Mouse (Mus musculus): Measurements from ENCODE around the gene Pla2g10.
"Not testable (repeated sequence)": the region's sequence is repeated elsewhere in the genome, so short reads cannot be mapped to it uniquely, and the experiment has no call there.

Gene Pla2g10

DNA sequence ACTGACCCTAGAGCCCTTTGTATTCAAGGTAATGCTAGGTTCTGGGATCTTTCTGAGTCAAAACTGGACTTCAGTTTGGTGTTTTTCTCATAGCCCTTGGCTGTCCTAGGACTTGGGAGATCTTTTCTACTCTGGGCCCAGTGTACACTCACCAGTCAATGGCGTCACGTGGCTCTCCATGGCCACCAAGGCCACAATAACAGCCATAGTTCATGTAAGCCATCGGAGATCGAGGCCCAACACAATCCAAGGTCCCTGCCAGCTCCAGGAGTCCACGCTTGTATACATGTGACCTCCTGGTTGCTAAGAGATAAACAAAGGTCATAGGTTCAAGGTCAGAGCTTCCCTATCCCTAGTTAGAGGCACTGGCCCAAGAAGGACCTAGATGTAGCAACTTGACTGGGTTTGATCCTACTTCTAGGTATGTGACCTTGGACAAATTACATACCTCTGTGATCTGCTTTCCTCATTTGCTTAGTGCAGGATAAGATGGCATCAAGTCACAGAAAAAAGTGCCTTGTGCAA, 2.9 kb downstream of the Pla2g10 start:
- DNase-seq: no peak

DNA sequence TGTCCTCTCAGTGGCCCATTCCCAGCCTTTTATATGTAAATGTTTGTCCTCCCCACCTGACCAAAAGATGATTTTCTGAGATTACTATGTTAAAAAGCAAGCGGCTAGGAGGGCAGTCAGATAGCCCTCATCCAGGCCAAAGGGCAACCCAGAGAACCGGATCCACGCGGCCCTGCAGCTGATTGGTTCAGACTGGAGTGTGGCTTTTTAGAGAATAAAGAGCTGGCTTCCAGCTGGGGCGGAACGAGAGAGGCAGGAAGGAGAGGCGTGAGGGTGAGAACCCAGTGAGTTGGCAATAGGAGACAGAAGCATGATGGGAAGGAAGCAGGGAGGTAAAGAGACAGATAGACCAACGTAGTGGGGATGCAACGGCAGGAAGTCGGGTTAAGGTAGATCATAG, 7.8 kb downstream of the Pla2g10 start:
- no peak for DNase-seq

DNA sequence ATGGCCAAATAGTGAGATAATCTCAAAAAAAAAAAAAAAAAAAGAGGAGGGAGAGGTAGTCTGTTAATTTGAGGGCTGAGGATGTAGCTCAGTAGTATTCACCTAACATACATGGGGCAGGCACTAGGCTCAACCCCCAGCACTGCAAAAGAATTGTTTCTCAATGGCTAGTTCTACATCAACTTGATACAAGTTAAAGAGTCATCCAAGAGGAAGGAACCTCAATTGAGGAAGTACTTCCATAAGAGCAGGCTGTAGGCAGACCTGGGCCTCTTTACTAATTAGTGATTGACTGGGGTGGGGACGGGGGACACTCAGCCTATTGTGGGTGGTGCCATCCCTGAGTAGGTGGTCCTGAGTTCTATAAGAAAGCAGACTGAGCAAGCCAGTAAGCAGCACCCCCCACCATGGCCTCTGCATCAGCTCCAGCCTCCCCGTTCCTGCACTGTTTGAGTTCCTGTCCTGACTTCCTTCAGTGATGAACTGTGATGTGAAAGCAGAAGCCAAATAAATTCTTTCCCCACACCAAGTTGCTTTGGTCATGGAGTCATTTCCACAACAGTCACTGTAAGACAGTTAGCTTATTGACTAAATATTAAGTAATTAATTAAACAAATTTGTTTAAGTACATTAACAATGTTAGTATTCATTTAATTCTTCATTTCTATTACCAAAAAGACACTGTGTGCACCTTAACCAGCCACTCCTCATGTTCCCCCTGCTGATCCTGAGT, 13.8 kb downstream of the Pla2g10 start:
- no peak for DNase-seq

DNA sequence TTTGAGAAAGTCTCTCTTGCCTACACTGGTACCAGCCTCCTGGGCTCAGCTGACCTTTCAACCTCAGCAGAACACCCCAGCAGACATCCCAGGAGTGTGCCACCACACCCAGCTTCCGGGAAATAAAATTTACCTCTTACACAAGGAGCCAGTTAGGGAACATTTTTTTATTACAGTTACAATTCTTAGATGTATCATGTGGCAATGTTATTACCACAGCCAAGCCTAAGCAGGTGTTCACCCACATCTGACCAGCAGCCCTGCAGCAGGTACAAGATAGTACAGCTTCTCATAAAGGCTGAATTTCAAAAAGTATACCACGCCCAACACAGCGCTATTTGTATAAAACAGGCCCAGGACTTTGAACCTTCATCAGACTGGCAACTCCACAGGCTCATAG, 15.9 kb downstream of the Pla2g10 start:
- no peak for DNase-seq

DNA sequence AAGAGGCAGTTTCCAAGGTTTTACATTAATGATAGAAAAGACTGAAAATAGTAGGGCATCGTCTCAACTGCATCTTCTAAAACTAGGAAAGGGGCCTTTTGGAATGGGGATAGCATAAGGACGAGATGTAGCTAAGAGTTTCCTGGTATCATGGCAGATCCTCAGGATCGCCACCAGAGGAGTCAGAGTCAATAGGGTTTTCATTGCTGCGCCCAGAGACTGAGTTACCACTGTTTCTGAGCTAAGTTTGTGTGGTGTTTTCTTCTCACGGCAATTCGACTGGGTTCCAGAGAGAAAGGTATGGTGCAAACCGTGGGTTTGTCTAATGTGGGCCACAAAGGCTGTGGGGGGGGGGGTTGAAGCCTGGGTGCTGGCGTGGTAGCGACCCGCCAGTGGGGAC, 26.1 kb downstream of the Pla2g10 start:
- no peak for DNase-seq

DNA sequence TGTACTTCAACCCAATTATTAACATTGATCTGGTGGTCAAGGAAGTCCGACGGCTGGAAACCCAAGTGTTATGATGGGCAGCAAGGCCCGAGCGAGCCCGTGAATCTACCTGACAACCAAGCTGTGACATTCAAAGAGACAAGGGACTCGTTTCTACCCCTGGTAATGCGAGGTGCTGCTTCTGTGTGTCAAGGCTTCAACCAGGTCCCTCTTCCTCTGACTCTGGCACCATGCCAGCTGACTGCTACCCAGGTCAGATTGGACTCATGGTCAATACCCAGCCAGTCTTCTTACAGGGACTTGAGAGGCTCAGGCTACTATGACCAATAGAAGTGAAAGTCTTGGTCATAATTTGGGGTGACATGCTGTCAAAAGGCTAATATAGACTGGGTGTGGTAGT, 28.6 kb downstream of the Pla2g10 start:
- no peak for DNase-seq

DNA sequence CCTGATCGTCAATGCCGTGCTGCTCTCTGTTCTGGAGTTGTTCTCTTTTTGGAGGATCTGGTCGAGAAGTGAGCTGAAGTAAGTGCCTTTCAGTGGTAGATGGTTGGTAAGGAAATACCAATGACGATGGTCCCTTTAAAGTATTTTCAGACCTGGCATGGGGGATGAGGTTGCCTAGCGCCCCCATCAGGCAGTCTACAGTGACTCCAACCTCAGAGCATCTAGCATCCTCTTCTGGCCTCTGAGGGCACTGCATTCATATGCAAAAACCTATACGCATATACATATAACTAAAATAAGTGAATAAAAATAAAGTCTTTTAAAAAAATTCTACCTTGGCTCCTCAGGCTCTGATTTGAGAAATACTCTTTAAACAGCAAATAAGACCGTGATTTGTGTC, 31.8 kb downstream of the Pla2g10 start:
- DNase-seq: no peak

DNA sequence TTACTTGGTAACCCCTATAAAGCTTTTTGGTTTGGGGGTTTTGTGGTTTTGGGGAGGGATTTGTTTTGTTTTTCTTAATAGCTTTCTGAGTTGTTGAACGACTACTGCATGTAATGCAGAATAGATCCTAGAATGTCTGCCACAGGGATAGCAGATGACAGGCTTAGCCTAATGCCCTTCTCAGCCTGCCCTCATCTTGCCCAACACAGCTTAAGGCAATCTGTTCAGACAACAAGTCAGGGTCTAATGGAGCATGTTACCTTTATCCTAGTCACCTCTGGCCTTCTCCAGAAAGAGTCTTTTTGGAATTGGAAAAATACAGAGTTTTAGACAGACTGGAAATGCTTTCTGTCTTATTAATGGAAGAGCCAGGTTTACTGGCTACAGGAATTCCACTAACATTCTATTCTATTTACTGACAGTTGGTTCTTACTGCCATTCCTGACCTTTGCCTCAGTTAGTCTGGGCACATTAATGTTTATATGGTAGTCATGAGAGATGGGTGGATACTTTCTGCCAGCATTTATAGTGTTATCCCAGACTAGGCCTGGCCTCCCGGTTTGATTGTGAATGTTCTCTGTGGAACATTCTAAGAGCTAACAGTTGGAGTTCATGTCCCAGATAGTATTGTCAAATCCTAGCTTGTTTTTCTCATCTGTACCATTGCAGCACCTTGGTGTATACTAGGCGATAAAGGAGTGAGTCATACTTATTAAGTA, 52.0 kb downstream of the Pla2g10 start:
- no peak for DNase-seq

DNA sequence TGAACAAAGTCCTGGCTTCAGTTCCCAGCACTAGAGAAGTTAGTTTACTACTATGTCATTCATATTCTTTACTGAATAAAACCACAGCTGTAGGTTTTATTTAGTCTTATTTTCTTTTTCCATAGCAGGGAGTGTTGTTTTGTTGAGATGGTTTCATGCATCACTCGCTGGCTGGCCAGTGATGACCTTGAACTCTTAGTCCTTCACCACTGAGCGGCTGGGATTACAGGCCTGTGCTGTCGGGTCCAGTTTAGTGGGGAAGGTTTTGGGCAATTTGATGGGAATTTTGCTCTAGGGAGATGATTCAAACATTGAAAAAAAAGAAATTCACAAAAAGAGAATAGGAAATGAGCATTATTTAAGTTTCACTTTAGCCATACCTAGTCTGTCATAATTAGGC, 56.3 kb downstream of the Pla2g10 start:
- no peak for DNase-seq

DNA sequence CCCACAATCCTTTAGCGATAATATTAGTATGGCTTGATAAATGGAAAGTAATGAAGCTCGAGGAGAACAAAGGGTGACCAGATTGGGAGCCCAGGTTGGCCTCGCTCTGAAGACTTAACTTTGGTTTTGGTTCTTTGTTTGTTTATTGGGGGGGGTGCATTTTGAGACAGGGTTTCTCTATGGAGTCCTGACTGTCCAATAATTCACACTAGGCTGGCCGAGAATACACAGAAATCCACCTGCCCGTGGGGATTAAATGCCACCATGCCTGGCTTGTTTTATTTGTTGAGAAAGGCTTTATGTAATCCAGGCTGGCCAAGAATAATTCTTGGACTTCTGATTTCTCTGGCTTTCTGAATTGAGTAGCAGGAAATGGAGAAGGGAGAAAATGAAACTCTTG, 57.7 kb downstream of the Pla2g10 start:
- DNase-seq: no peak

DNA sequence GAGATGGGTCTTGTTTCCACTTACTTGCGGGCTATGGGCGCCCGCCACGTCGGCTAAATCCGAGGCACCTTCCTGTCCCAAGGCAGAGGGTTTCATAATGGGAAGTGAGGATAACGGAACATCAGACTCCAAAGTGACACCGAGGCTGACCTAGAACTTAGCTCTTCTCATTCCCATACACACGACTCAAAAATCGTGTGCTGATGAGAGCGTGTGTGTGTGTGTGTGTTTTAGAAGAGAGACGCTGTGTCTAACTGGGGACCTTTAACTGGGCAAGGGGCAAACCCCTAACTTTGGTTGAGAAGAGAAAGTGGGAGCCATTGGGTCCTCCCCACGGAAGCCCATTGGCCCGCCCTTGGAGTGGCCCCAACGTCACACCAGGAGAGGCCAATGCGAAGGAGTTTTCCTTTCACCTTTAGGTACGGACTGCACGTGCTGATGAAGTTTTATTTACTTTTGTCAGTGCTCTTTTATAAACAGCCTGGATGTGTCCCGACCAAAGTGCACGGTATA, 58.3 kb downstream of the Pla2g10 start:
- peak; percentile 14 for DNase-seq

DNA sequence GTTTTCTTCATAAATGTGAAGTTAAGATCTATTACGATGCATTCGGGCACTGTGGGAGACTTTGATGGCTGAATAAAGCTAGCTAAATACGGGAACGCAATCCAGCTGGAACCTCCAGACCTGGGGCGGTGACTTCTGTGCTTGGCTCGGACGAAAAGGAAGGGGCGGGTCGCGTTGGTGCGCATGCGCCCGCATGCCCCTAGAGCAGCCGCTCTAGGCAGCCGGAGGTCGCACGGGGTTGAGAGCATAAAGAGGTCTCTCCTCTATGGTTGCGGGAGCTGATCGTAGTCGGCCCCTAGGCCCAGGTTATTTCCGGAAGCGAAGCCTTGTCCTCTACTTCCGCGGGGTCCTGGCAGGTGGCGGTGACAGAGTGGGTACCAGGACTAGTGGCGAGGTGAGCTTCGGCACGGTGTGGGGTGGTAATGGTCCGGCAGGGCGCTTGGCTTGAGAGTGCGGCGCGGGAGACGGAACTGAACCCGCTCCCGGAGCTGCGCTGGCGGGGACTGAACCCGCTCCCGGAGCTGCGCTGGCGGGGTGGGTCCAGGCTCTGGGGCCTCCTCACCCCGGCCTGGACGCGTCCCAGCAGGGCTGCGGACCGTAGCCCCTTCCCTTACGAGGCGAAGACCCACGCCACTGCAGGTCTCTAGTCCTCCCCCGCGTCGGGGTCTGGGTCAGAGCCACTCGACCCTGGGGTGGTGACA, 58.9 kb downstream of the Pla2g10 start, which contains the start of the genes Bfar and 3110001I22Rik:
Bfar (plus strand) TSS at position 174 of the 701 bp plus-strand sequence.
3110001I22Rik (plus strand) TSS at position 245 of the 701 bp plus-strand sequence.
- peak; percentile 95 for DNase-seq

DNA sequence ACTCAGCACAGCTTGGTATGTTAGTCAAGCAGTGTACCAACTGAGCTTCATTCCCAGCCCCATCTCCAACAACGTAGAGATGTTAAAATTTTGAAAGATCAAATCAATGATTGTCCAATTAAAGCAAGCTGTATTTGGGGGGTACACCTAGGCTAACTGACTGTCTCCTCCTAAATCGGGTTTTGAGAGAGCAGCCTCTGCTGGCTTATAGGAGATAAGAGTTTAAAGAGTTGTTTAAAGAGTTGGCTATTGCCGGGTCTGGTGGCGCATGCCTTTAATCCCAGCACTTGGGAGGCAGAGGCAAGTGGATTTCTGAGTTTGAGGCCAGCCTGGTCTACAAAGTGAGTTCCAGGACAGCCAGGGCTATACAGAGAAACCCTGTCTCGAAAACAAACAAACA, 59.9 kb downstream of the Pla2g10 start:
- not testable (repeated sequence) for DNase-seq

DNA sequence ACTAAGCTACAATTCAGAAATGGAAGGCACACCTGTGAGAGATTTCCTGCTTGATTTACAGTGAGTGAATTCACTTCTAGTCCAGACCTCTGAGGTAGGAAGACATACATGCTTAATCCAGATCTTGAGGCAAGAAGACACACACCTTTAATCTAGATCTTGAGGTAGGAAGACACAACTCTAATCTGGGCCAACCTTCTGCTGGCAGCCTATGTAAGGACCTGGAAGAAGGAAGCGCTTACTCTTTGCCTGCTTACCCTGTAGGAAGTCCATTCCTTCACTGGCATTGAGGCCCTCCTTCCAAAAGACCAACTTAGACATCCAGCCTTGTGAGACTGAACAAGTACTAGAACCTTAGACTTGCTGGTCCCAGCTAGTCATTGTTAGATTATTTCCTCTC, 61.5 kb downstream of the Pla2g10 start:
- no peak for DNase-seq

DNA sequence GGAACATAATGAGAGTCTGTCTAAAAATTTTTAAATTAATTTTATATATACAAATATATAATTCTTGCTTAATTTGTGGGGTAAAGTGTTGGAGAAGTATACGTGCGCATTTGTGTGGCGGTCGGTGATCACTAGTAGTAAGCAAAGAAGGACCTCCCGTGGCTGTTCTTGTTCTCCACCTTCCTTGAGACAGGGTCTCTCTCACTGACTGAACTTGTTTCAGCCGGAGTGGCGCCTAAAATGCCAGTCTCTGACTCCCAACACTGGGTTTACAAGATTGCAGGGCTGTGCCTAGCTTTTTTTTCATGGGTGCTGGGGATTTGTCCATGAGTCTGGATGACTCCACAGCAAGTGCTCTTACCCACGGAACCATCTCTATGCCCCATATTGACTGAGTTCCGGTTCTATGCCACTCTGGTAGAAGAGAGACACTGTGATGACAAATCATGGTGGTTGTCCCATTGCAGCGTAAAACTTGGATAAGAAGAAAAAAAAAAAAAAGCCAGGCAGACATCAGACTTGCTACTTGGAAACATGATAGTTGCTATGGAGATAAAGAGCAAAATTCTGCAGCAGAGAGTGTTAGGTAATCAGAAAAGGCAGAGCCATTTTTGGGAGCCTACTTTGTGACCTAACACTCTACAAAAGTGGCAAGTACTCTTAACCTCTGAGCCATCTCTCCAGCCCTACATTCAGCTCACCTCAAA, 62.2 kb downstream of the Pla2g10 start:
- DNase-seq: peak; percentile 14

DNA sequence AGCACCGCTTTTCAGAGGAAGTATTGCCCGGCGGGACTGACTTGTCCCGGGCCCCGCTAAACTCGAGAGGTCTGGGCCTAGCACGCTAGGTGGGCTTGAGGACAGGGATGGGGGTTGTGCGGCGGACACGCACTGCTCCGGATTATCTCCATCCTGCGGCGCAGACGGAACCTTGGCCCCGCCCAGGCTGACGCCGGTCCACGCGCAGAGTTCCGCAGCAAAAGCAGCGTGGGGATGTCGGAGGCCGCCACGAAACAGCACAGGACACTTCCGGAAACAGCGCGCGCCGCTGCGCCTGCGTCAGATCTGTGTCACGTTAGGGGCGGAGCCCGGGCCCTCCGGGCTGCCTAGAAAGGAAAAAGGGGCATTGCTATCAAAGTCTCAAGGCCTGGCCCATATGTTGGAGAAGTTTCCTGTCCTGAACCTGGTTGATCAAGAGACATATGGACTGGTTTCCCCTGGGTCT, 62.9 kb downstream of the Pla2g10 start, which contains the start of gene Parn:
Parn (minus strand) TSS at position 293 of the 466 bp plus-strand sequence.
- peak; percentile 95 for DNase-seq
